Mouse (Mus musculus) E14TG2a.4 (cell line): ENCODE results near the gene Lrrc31.

Experiments
- CTCF ChIP-seq: conservative IDR thresholded peaks from 2 replicates; pipeline ENCODE4 v1.5.1; 2014; ENCODE audit warnings: low read length
- NANOG ChIP-seq: IDR thresholded peaks from 2 replicates; pipeline ENCODE4 v1.6.1; 2014; ENCODE audit warnings: borderline replicate concordance, low read length, mixed read lengths
- POU5F1 ChIP-seq: IDR thresholded peaks from 2 replicates; pipeline ENCODE4 v1.6.1; 2014; ENCODE audit warnings: low read length, borderline replicate concordance

DNA sequence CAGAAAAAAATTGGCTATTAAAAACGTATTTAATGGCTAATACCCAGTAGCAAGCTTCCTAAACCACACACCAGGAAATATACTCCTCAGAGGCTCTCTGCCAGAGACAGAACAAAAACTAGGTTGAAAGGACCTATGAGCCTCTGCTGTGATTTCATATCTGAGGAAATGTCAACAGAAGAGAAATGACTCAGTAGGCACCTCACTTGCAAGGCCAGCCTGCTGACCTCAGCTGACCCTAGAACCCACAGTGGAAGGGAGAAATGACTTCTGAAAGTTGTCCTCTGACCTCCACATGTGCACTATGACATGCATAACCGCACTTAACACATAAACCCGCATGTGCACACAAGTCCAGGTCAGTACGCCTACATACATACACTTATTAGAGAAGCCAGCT lies 27.6 kb upstream of the Lrrc31 start:
- TF ChIP-seq CTCF: no peak
- TF ChIP-seq POU5F1: no peak
- no peak for TF ChIP-seq NANOG
